Mouse (Mus musculus): ENCODE data around the gene Ptprd. TPM values are rescaled to one million over a fixed set of nuclear protein-coding genes. Genes with fewer than 3 reads are reported as not detected.

The Ptprd gene
- total and polyA plus RNA-seq, 3 experiments, result not detected

- no peaks in the 10 kb centered on the region for H3K36me3 ChIP-seq (ENCODE audit: control insufficient read depth in 1 of 2, insufficient read depth in 2 of 2, low read length in 2 of 2)
- no peaks in the 10 kb centered on the region for H3K9me3 ChIP-seq (replicated peaks; ENCODE audit: insufficient read depth, low read length)
- no peak overlapping the region for H3K4me3 ChIP-seq (ENCODE audit: control insufficient read depth in 1 of 2, insufficient read depth in 1 of 2, low read depth in 2 of 2, low read length in 2 of 2)
- no peak overlapping the region for H3K27ac ChIP-seq (ENCODE audit: control insufficient read depth, low read depth, low read length)
- DNase-seq (ENCODE audit: low read depth, low spot score), result no peak
- no peaks in the 10 kb centered on the region for H3K79me2 ChIP-seq (ENCODE audit: control insufficient read depth, insufficient read depth, low read length, poor library complexity)
- no peaks in the 10 kb centered on the region for H3K4me1 ChIP-seq (ENCODE audit: control insufficient read depth in 1 of 2, insufficient read depth in 2 of 2, low read length in 2 of 2)
- TF ChIP-seq CHD2 (IDR thresholded peaks at IDR 0.05; ENCODE audit: low read length) (no peak), KAT2A (conservative IDR thresholded peaks at IDR 0.05; ENCODE audit: low read depth, low read length) (no peak), POLR2AphosphoS2 (IDR thresholded peaks at IDR 0.05; ENCODE audit: low read length) (no peak), CTCF (IDR thresholded peaks at IDR 0.05 in 2 of 3, conservative IDR thresholded peaks at IDR 0.05 in 1 of 3; ENCODE audit: control insufficient read depth in 1 of 3, insufficient read depth in 1 of 3, low read depth in 2 of 3, low read length in 3 of 3, poor library complexity in 1 of 3, severe bottlenecking in 1 of 3) (no peak), MAX (IDR thresholded peaks at IDR 0.05; ENCODE audit: low read length) (no peak), ETS1 (IDR thresholded peaks at IDR 0.05; ENCODE audit: low read depth, low read length) (no peak), GATA1 (IDR thresholded peaks at IDR 0.05; ENCODE audit: low read depth, low read length) (no peak), SMC3 (IDR thresholded peaks at IDR 0.05; ENCODE audit: low read depth, low read length) (no peak), MXI1 (IDR thresholded peaks at IDR 0.05; ENCODE audit: low read depth, low read length) (no peak), MYC (IDR thresholded peaks at IDR 0.05; ENCODE audit: low read depth, low read length) (no peak), RCOR1 (IDR thresholded peaks at IDR 0.05; ENCODE audit: low read depth, low read length) (no peak), HCFC1 (IDR thresholded peaks at IDR 0.05; ENCODE audit: low read depth, low read length) (no peak), TCF12 (IDR thresholded peaks at IDR 0.05; ENCODE audit: low read depth, low read length) (no peak), MAFK (IDR thresholded peaks at IDR 0.05; ENCODE audit: borderline replicate concordance, low read depth, low read length) (no peak), RAD21 (IDR thresholded peaks at IDR 0.05; ENCODE audit: low read depth, low read length) (no peak), EP300 (IDR thresholded peaks at IDR 0.05; ENCODE audit: low read depth in 1 of 2, low read length in 2 of 2) (no peak)
- H3K9ac ChIP-seq (ENCODE audit: control insufficient read depth, low read depth, low read length, poor library complexity, severe bottlenecking), result no peak overlapping the region
- H3K27me3 ChIP-seq (ENCODE audit: control insufficient read depth in 1 of 2, insufficient read depth in 2 of 2, low read length in 2 of 2), result no peaks in the 10 kb centered on the region
These were observed 1346.2 kb downstream of the Ptprd start for GRCm38 (mm10) chr4:76865585-76865984.

- Histone ChIP-seq H3K9ac (ENCODE audit: control insufficient read depth, low read depth, low read length, poor library complexity, severe bottlenecking) (no peak overlapping the region), H3K27ac (ENCODE audit: control insufficient read depth, low read depth, low read length) (no peak overlapping the region), H3K4me1 (ENCODE audit: control insufficient read depth in 1 of 2, insufficient read depth in 2 of 2, low read length in 2 of 2) (no peaks in the 10 kb centered on the region), H3K4me3 (ENCODE audit: control insufficient read depth in 1 of 2, insufficient read depth in 1 of 2, low read depth in 2 of 2, low read length in 2 of 2) (no peak overlapping the region), H3K79me2 (ENCODE audit: control insufficient read depth, insufficient read depth, low read length, poor library complexity) (no peaks in the 10 kb centered on the region), H3K9me3 (replicated peaks; ENCODE audit: insufficient read depth, low read length) (no peaks in the 10 kb centered on the region), H3K36me3 (ENCODE audit: control insufficient read depth in 1 of 2, insufficient read depth in 2 of 2, low read length in 2 of 2) (no peaks in the 10 kb centered on the region), H3K27me3 (ENCODE audit: control insufficient read depth in 1 of 2, insufficient read depth in 2 of 2, low read length in 2 of 2) (no peaks in the 10 kb centered on the region)
- no peak for DNase-seq (ENCODE audit: low read depth, low spot score)
- TF ChIP-seq CHD2 (IDR thresholded peaks at IDR 0.05; ENCODE audit: low read length) (no peak), RAD21 (IDR thresholded peaks at IDR 0.05; ENCODE audit: low read depth, low read length) (no peak)
These were observed 1365.5 kb downstream of the Ptprd start for GRCm38 (mm10) chr4:76846265-76846664.

GRCm38 (mm10) chr4:76839016-76839415 lies 1372.7 kb downstream of the Ptprd start:
- Histone ChIP-seq H3K27ac (ENCODE audit: control insufficient read depth, low read depth, low read length) (no peak overlapping the region), H3K36me3 (ENCODE audit: control insufficient read depth in 1 of 2, insufficient read depth in 2 of 2, low read length in 2 of 2) (no peaks in the 10 kb centered on the region), H3K9me3 (replicated peaks; ENCODE audit: insufficient read depth, low read length) (no peaks in the 10 kb centered on the region), H3K79me2 (ENCODE audit: control insufficient read depth, insufficient read depth, low read length, poor library complexity) (no peaks in the 10 kb centered on the region), H3K27me3 (ENCODE audit: control insufficient read depth in 1 of 2, insufficient read depth in 2 of 2, low read length in 2 of 2) (no peaks in the 10 kb centered on the region), H3K9ac (ENCODE audit: control insufficient read depth, low read depth, low read length, poor library complexity, severe bottlenecking) (no peak overlapping the region), H3K4me1 (ENCODE audit: control insufficient read depth in 1 of 2, insufficient read depth in 2 of 2, low read length in 2 of 2) (no peaks in the 10 kb centered on the region), H3K4me3 (ENCODE audit: control insufficient read depth in 1 of 2, insufficient read depth in 1 of 2, low read depth in 2 of 2, low read length in 2 of 2) (no peak overlapping the region)
- no peak for DNase-seq (ENCODE audit: low read depth, low spot score)
- TF ChIP-seq TAL1 (IDR thresholded peaks at IDR 0.05; ENCODE audit: low read length) (no peak), SIN3A (IDR thresholded peaks at IDR 0.05; ENCODE audit: low read length) (no peak), MEF2A (IDR thresholded peaks at IDR 0.05; ENCODE audit: extremely low read depth, insufficient replicate concordance, low read depth, low read length, poor library complexity, severe bottlenecking) (no peak), JUND (IDR thresholded peaks at IDR 0.05; ENCODE audit: low read depth, low read length) (no peak), POLR2AphosphoS5 (IDR thresholded peaks at IDR 0.05; ENCODE audit: borderline replicate concordance, low read depth, low read length) (no peak), MAX (IDR thresholded peaks at IDR 0.05; ENCODE audit: low read length) (no peak), HCFC1 (IDR thresholded peaks at IDR 0.05; ENCODE audit: low read depth, low read length) (no peak), UBTF (IDR thresholded peaks at IDR 0.05; ENCODE audit: borderline replicate concordance, insufficient read depth, low read depth, low read length) (no peak), ZNF384 (IDR thresholded peaks at IDR 0.05; ENCODE audit: low read depth, low read length) (no peak), ZC3H11A (IDR thresholded peaks at IDR 0.05; ENCODE audit: low read depth, low read length) (no peak), SMC3 (IDR thresholded peaks at IDR 0.05; ENCODE audit: low read depth, low read length) (no peak), GATA1 (IDR thresholded peaks at IDR 0.05; ENCODE audit: low read depth, low read length) (no peak), TBP (IDR thresholded peaks at IDR 0.05; ENCODE audit: low read depth, low read length) (no peak), USF2 (IDR thresholded peaks at IDR 0.05; ENCODE audit: borderline replicate concordance in 1 of 2, insufficient read depth in 1 of 2, low read depth in 1 of 2, low read length in 2 of 2) (no peak), ELF1 (IDR thresholded peaks at IDR 0.05; ENCODE audit: low read depth, low read length) (no peak)

Data from MEL (cell line).